Mouse (Mus musculus) liver, embryonic 13.5 days (tissue): ENCODE results near the gene Chrna4. TPM values are rescaled to one million over a fixed set of nuclear protein-coding genes. Genes with fewer than 3 reads are reported as not detected.

ENCODE experiments used
- ATAC-seq: fragments of 200-750 bp; cut with Nextera tagmentation; 2 replicates; pipeline ENCODE4 v1.8.0; 2017; ENCODE audit warnings: low read depth, mild to moderate bottlenecking, moderate number of reproducible peaks, moderate library complexity
- DNase-seq: peaks from one replicate; pipeline ENCODE4 v3.0.0; 2022
- H3K27ac ChIP-seq: fragments of 300-500 bp; sonication (generic); 2 replicates; pipeline ENCODE4 v1.5.1; 2015; ENCODE audit warnings: moderate library complexity, mild to moderate bottlenecking, inconsistent platforms
- H3K27me3 ChIP-seq: fragments of 300-500 bp; sonication (generic); 2 replicates; pipeline ENCODE4 v1.6.1; 2015; ENCODE audit warnings: mild to moderate bottlenecking, inconsistent platforms
- H3K36me3 ChIP-seq: fragments of 300-500 bp; sonication (generic); 2 replicates; pipeline ENCODE4 v1.6.1; 2015; ENCODE audit warnings: mild to moderate bottlenecking, inconsistent platforms
- H3K4me1 ChIP-seq: fragments of 300-500 bp; sonication (generic); replicated peaks from 2 replicates; pipeline ENCODE4 v1.6.1; 2015; ENCODE audit warnings: inconsistent platforms
- H3K4me2 ChIP-seq: fragments of 300-500 bp; sonication (generic); 2 replicates; pipeline ENCODE4 v1.6.1; 2015; ENCODE audit warnings: inconsistent platforms, mild to moderate bottlenecking, moderate library complexity
- H3K4me3 ChIP-seq: fragments of 300-500 bp; sonication (generic); replicated peaks from 2 replicates; pipeline ENCODE4 v1.5.1; 2015; ENCODE audit warnings: mild to moderate bottlenecking, inconsistent platforms
- H3K9ac ChIP-seq: fragments of 300-500 bp; sonication (generic); 2 replicates; pipeline ENCODE4 v1.6.1; 2015; ENCODE audit warnings: mild to moderate bottlenecking, inconsistent platforms
- H3K9me3 ChIP-seq: fragments of 300-500 bp; sonication (generic); replicated peaks from 2 replicates; pipeline ENCODE4 v1.6.1; 2016; ENCODE audit warnings: inconsistent platforms
- WGBS: fragments of 180-500 bp; shearing (Covaris S2); methylation state at CpG from one replicate; pipeline ENCODE4 v1.1.7; 2015; ENCODE audit not compliant: insufficient replicate concordance; 5-methylcytosine and 5-hydroxymethylcytosine counted together
- polyA plus RNA-seq: library from polyadenylated mRNA; unstranded; fragments of >200 nt; fragmentation: Nextera tagmentation; extraction: Ambion mirVana; gene quantifications from 2 replicates; pipeline ENCODE4 v1.2.1, GENCODE M21; 2015

The Chrna4 gene
- 0.46 and 0.56 TPM in 2 replicates for polyA plus RNA-seq

DNA sequence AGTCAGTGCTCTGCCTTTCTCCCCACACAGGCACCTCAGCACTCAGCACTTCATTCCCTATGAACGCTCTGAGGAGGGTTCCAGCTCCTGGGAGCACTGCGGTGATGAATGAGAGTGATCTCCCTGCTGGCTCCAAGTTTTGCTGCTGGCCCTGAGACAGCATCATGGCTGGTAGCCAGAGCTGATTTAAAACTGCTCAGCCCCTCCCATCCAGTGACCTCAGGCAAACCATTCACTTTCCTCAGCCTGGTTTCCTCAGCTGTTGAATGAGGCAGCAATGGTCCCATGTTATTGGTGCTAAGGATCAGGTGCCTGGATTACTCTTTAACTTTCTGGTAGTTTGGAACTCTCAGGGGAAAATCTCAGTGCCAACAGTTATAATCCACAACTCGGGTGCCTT lies at the start of gene Chrna4:
Gene Chrna4 (minus strand): TSS at position 110 of the 400 bp plus-strand sequence.
- Histone ChIP-seq H3K27me3 (peaks cover 41% of the 10 kb centered on the region), H3K9ac (no peak within 1 kb of the TSS), H3K4me2 (no peak within 1 kb of the TSS), H3K9me3 (no peaks in the 10 kb centered on the region), H3K4me1 (0 out of 2 replicates have a peak, but pooled peaks cover 3% of the 10 kb centered on the region), H3K27ac (peak within 1 kb of the TSS; percentile 2; the same call in 1 of the 2 replicates), H3K4me3 (no peak within 1 kb of the TSS), H3K36me3 (no peaks in the 10 kb centered on the region)
- peak; percentile 32; the same call in 1 of the 2 replicates for ATAC-seq
- DNase-seq = no peak
- WGBS = 44% methylated on average over 3 of the region's 3 CpGs

DNA sequence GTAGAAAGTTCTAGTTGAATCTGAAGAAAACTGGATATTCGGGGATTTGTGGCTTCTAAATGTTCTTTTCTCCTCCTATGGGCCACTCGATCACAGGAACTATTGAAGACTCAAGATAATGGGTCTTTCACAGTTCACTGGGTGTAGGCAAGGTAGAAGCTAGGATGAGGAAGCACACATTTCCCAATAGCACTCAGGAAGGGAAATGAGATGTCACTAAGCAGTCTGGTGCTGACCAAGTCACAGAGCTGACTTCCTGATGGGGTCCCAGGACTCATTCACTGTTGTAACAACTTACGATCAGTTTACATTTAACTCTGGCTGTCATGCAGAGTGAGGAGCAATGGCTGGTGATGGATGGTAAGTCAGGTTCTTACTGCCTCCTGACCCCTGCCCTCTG lies 46.8 kb upstream of the Chrna4 start:
- ATAC-seq = no peak
- no peak overlapping the region for H3K9ac ChIP-seq
- no peaks in the 10 kb centered on the region for H3K9me3 ChIP-seq
- WGBS = 33% methylated on average over 3 of the region's 3 CpGs
- no peak overlapping the region for H3K4me3 ChIP-seq
- no peaks in the 10 kb centered on the region for H3K36me3 ChIP-seq
- H3K27ac ChIP-seq = no peak overlapping the region
- no peak overlapping the region for H3K4me2 ChIP-seq
- H3K4me1 ChIP-seq = peaks cover 3% of the 10 kb centered on the region; the same call in 1 of the 2 replicates
- H3K27me3 ChIP-seq = peaks cover 18% of the 10 kb centered on the region
- no peak for DNase-seq

DNA sequence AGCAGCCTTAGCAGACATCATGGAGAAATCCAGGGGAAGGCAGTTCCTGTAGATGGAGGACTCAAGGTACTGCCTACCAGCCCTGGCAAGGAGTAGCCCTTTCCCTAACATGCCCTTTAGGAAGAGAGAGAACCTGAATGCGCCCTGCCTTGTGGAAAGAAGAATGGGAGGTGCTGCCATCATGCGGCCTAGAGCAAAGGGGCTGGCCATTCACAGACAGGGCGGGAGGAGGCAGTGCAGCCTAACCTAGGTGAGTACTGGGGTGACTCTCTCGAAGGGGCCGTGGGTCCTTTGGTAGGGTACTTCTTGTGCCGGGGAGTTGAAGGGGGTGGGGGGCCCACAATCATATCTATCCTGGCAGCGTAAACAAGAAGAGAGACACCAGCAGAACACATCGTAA lies 41.7 kb upstream of the Chrna4 start:
- DNase-seq = no peak
- WGBS = 55% methylated on average over 8 of the region's 8 CpGs
- H3K36me3 ChIP-seq = no peaks in the 10 kb centered on the region
- H3K4me1 ChIP-seq = peaks cover 28% of the 10 kb centered on the region
- ATAC-seq = no peak
- H3K27me3 ChIP-seq = peaks cover 4% of the 10 kb centered on the region; the same call in 1 of the 2 replicates
- H3K4me3 ChIP-seq = no peak overlapping the region
- no peak overlapping the region for H3K4me2 ChIP-seq
- H3K9ac ChIP-seq = no peak overlapping the region
- no peak overlapping the region for H3K27ac ChIP-seq
- no peaks in the 10 kb centered on the region for H3K9me3 ChIP-seq

DNA sequence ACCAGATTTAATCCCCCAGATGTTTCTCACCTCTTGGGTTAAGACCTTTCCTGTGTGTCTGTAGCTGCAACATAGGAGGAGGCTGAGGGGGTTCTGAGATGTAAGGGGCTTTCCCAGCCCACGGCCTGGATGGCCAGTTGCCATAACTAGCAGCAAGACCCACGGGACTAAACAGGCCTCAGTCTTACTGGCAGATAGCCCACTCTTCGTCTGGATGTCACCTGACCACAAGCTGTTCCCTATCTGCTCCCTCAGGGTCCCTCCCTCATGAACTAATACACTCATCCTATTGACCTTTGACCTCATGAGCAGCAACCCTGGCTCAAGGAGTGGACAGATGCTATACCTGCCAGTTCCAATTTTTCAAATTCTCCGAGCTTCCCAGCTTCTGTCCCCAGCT lies 40.6 kb upstream of the Chrna4 start:
- H3K4me3 ChIP-seq = no peak overlapping the region
- H3K9ac ChIP-seq = no peak overlapping the region
- H3K36me3 ChIP-seq = no peaks in the 10 kb centered on the region
- no peak for DNase-seq
- peaks cover 39% of the 10 kb centered on the region for H3K4me1 ChIP-seq
- no peak overlapping the region for H3K4me2 ChIP-seq
- no peak for ATAC-seq
- peaks cover 4% of the 10 kb centered on the region; the same call in 1 of the 2 replicates for H3K27me3 ChIP-seq
- no peaks in the 10 kb centered on the region for H3K9me3 ChIP-seq
- 31% methylated on average over 4 of the region's 4 CpGs for WGBS
- no peak overlapping the region for H3K27ac ChIP-seq

DNA sequence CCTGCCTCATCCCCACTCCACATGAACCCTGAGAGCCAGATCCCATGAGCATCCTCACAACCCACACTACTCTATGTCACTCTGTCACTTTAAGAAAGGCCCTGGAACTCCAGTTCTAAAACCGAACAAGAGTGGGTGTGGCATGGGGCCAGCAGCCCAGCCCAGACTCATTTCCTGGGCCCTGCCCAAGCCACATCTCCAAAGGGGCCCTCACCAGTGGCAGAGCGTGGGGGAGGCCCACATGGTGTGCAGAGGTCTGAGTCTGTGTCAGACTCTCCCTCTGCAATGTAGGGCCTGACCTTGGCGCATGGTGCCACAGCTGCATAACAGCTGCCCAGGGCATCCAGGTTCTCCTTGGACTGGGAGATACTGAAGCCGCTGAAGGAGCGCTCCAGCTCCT lies 37.5 kb upstream of the Chrna4 start:
- ATAC-seq (peak; percentile 79), DNase-seq (peak; percentile 53)
- Histone ChIP-seq H3K4me2 (peak overlapping the region; percentile 80), H3K4me1 (peaks cover 50% of the 10 kb centered on the region), H3K27ac (peak overlapping the region; percentile 85), H3K9ac (peak overlapping the region; percentile 70), H3K27me3 (0 out of 2 replicates have a peak, but pooled peaks cover 3% of the 10 kb centered on the region), H3K4me3 (peak overlapping the region; percentile 61), H3K36me3 (no peaks in the 10 kb centered on the region), H3K9me3 (no peaks in the 10 kb centered on the region)
- WGBS = 45% methylated on average over 5 of the region's 5 CpGs

DNA sequence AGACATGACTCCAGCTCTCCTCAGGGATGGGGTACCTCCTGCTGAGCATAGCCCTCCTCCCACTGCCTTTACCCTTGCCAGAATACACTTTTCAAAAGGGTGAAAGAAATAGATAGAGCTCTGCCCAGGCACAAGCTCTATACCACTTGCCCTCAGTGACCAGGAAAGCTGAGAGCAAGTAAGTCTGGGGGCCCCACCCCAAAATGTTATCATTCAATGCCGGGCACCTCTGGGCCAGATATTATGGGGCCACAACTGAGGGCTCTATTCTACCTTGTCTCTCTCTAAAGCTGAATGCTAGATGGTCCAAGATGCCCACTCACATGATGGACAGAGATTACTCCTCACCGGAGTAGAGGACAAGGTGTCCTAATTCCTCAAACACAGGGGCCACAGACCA lies 36.2 kb upstream of the Chrna4 start:
- WGBS = 46% methylated on average over 2 of the region's 2 CpGs
- ATAC-seq (peak; percentile 88), DNase-seq (peak; percentile 59)
- peaks cover 47% of the 10 kb centered on the region for H3K4me1 ChIP-seq
- no peaks in the 10 kb centered on the region for H3K9me3 ChIP-seq
- H3K27me3 ChIP-seq = 0 out of 2 replicates have a peak, but pooled peaks cover 9% of the 10 kb centered on the region
- H3K27ac ChIP-seq = peak overlapping the region; percentile 85
- H3K9ac ChIP-seq = peak overlapping the region; percentile 70
- peak overlapping the region; percentile 4; the same call in 1 of the 2 replicates for H3K4me3 ChIP-seq
- H3K36me3 ChIP-seq = no peaks in the 10 kb centered on the region
- peak overlapping the region; percentile 80 for H3K4me2 ChIP-seq

DNA sequence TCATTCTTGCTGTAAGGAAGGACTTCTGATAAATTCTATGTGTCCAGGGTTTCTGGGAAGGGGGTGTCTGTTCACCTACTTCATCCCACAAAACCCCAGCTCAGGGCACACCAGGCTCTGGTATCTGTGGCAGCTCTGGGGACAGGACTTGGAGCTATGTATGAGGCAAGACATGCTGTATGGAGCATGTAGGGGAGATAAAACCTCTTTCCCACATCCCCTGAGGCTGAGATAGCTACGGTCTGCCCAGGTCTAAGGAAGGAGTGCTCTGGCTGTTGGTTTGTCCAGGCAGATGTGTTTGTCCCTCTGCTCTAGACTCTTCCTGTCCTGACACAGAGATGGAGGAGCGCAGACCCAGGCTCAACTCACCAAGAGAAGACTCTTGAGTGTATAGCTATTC lies 35.6 kb upstream of the Chrna4 start:
- WGBS = 46% methylated on average over 2 of the region's 2 CpGs
- no peak overlapping the region for H3K4me3 ChIP-seq
- H3K4me2 ChIP-seq = peak overlapping the region; percentile 80
- H3K27ac ChIP-seq = peak overlapping the region; percentile 85
- H3K4me1 ChIP-seq = peaks cover 47% of the 10 kb centered on the region
- DNase-seq = peak; percentile 21
- ATAC-seq = peak; percentile 70
- no peaks in the 10 kb centered on the region for H3K9me3 ChIP-seq
- no peaks in the 10 kb centered on the region for H3K36me3 ChIP-seq
- H3K9ac ChIP-seq = peak overlapping the region; percentile 70
- peaks cover 15% of the 10 kb centered on the region; the same call in 1 of the 2 replicates for H3K27me3 ChIP-seq

DNA sequence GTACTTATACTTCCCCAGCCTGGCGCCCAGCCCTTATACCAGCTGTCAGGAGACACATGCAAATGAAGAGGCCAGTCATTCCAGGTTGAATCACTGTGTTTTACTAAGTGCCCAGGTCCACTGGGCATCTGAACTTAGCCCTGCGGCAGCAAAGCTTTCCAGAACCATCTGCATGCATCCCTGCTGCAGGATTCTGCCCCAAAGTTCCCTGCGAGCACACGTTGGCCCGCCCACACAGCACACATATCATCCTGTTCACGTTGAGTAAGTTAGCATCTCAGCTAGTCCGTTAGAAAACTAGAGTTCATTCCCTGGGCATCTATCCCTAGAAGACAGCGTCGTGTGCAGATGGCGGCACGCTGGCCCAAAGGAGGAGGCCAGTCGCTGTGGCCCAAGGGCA lies 32.2 kb upstream of the Chrna4 start:
- H3K4me1 ChIP-seq = peaks cover 31% of the 10 kb centered on the region
- DNase-seq (no peak), ATAC-seq (no peak)
- peaks cover 25% of the 10 kb centered on the region for H3K27me3 ChIP-seq
- H3K9ac ChIP-seq = no peak overlapping the region
- H3K27ac ChIP-seq = no peak overlapping the region
- no peak overlapping the region for H3K4me3 ChIP-seq
- 70% methylated on average over 12 of the region's 12 CpGs for WGBS
- no peak overlapping the region for H3K4me2 ChIP-seq
- no peaks in the 10 kb centered on the region for H3K36me3 ChIP-seq
- no peaks in the 10 kb centered on the region for H3K9me3 ChIP-seq

DNA sequence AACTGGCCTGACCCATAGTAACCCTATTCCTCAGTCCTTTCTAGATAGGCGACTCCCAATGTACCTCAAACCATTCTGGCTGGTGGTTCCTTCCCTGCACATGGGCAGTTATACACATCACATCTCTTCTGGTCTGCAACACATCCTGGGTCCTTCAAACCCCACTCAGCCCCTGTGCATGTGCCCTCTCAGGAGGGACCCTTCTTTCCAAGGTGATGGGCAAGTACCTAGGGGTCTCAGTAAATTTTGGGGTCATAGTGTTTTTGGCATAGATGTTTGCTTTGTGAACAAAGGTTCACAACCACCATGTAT lies 29.0 kb upstream of the Chrna4 start:
- Histone ChIP-seq H3K4me2 (no peak overlapping the region), H3K9me3 (no peaks in the 10 kb centered on the region), H3K27me3 (peaks cover 25% of the 10 kb centered on the region), H3K27ac (no peak overlapping the region), H3K4me3 (no peak overlapping the region), H3K4me1 (peaks cover 9% of the 10 kb centered on the region; the same call in 1 of the 2 replicates), H3K36me3 (no peaks in the 10 kb centered on the region), H3K9ac (no peak overlapping the region)
- WGBS = 4% methylated on average over 1 of the region's 1 CpGs
- no peak for ATAC-seq
- DNase-seq = no peak

DNA sequence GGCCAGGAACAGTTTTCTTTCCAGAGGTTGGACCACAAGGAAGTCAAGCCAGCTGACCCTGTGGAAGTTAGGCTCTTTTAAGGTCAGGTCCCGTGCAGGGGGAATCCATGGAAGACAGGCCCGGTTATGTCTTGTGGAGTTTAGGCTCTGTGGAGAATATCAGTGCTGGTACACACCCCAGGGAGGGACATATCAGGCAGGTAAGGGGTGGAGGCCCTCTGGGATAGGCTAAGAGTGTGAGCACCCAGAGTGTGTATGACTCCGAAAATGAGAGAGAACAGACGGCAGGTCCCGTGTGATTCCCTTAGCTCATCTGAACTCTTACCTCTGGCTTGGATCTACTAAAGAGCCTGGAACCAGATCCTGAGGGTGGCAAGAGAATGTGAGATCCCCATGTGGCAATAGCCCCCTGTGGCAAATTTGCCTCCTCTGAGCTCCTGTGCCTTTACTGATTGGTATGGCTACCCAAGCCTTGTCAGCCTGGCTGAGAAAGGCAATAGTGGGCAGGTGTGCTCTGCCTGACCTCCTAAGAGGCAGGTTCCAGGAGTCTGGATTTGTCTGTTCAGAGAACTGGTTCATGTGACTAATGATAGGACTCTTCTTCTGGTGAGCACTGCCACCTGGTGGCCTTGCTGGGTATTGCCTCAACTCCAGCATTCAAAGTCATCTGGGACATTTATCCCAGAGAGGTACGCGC lies 28.5 kb upstream of the Chrna4 start:
- no peaks in the 10 kb centered on the region for H3K9me3 ChIP-seq
- ATAC-seq (peak; percentile 49), DNase-seq (peak; percentile 65)
- H3K4me2 ChIP-seq = no peak overlapping the region
- H3K27ac ChIP-seq = no peak overlapping the region
- no peak overlapping the region for H3K4me3 ChIP-seq
- H3K27me3 ChIP-seq = peaks cover 25% of the 10 kb centered on the region
- no peaks in the 10 kb centered on the region for H3K36me3 ChIP-seq
- H3K4me1 ChIP-seq = peaks cover 6% of the 10 kb centered on the region; the same call in 1 of the 2 replicates
- no peak overlapping the region for H3K9ac ChIP-seq
- 48% methylated on average over 7 of the region's 7 CpGs for WGBS

DNA sequence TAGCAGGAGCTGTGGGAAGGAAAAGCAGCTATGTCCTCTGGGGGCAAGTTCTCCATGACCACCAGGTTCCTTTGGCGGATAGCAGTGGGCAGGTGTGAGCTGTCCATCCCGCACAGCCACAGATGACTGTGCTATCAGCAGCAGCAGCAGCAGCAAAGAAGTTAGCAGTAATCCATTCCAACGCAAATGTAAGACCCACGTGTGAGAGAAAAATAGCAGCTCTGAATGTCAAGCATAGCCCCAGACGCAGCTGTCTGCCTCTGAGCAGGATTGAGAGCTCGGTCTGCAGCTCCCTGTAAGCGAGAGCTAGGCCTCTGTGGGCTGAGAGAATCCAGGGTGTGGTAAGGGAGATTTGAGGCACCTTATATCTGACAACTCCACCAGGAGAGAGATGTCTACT lies 26.8 kb upstream of the Chrna4 start:
- peaks cover 25% of the 10 kb centered on the region for H3K27me3 ChIP-seq
- no peaks in the 10 kb centered on the region for H3K36me3 ChIP-seq
- no peak for ATAC-seq
- no peak overlapping the region for H3K4me3 ChIP-seq
- H3K9me3 ChIP-seq = no peaks in the 10 kb centered on the region
- H3K4me2 ChIP-seq = no peak overlapping the region
- no peak overlapping the region for H3K9ac ChIP-seq
- DNase-seq = no peak
- 48% methylated on average over 7 of the region's 7 CpGs for WGBS
- H3K27ac ChIP-seq = no peak overlapping the region
- peaks cover 5% of the 10 kb centered on the region; the same call in 1 of the 2 replicates for H3K4me1 ChIP-seq

DNA sequence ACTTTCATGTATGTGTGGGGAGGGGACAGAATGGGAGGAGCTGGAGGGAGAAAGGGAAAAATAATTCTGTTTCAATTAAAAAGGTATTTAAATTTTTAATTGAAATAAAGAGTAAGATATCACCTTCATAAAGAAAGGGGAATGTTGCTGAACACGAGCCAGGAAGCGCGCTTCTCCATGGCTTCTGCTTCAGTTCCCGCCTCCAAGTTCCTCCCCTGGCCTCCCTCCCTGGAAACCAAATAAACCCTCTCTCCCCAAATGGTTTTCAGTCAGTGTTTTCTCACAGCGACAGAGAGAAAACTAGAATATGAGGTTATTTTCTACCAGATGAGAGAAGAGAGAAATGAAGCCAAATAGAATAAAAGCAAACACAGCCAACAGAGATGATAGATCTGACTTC lies 25.2 kb upstream of the Chrna4 start:
- 58% methylated on average over 5 of the region's 5 CpGs for WGBS
- Histone ChIP-seq H3K27ac (no peak overlapping the region), H3K36me3 (no peaks in the 10 kb centered on the region), H3K4me1 (peaks cover 5% of the 10 kb centered on the region; the same call in 1 of the 2 replicates), H3K9ac (no peak overlapping the region), H3K4me2 (no peak overlapping the region), H3K4me3 (no peak overlapping the region), H3K9me3 (no peaks in the 10 kb centered on the region), H3K27me3 (peaks cover 15% of the 10 kb centered on the region)
- DNase-seq = no peak
- no peak for ATAC-seq
